Mouse (Mus musculus): ENCODE results near the gene Abcg4.
A peak's percentile ranks its signal among the peaks of the same experiment; 100 is the strongest.
"Not testable (repeated sequence)": the region's sequence is repeated elsewhere in the genome, so short reads cannot be mapped to it uniquely, and the experiment has no call there.

The Abcg4 gene

GRCm38 (mm10) chr9:44288076-44288958 lies at the start of gene Abcg4:
Gene Abcg4, minus strand, starts transcription at chr9:44288615.
- peak; percentile 90 for DNase-seq (ENCODE audit: extremely low read depth, low read depth)

GRCm38 (mm10) chr9:44337436-44338169 lies 49.2 kb upstream of the Abcg4 start:
- no peak for DNase-seq (ENCODE audit: extremely low read depth, low read depth)

GRCm38 (mm10) chr9:44336964-44337363 lies 48.5 kb upstream of the Abcg4 start:
- no peak for DNase-seq (ENCODE audit: extremely low read depth, low read depth)

- not testable (repeated sequence) for DNase-seq (ENCODE audit: extremely low read depth, low read depth)
These were observed 48.1 kb upstream of the Abcg4 start for GRCm38 (mm10) chr9:44336513-44336912.

GRCm38 (mm10) chr9:44336093-44336406 lies 47.6 kb upstream of the Abcg4 start:
- DNase-seq (ENCODE audit: extremely low read depth, low read depth) = no peak

GRCm38 (mm10) chr9:44335331-44336092 lies 47.1 kb upstream of the Abcg4 start:
- no peak for DNase-seq (ENCODE audit: extremely low read depth, low read depth)

- DNase-seq (ENCODE audit: extremely low read depth, low read depth) = peak; percentile 99
These were observed 46.2 kb upstream of the Abcg4 start, which contains the start of gene H2afx for GRCm38 (mm10) chr9:44334396-44335330. Gene H2afx, plus strand, starts transcription at chr9:44334694.

GRCm38 (mm10) chr9:44332918-44333638 lies 44.7 kb upstream of the Abcg4 start:
- DNase-seq (ENCODE audit: extremely low read depth, low read depth) = no peak

GRCm38 (mm10) chr9:44330736-44331135 lies 42.3 kb upstream of the Abcg4 start:
- no peak for DNase-seq (ENCODE audit: extremely low read depth, low read depth)

- DNase-seq (ENCODE audit: extremely low read depth, low read depth) = no peak
These were observed 39.5 kb upstream of the Abcg4 start for GRCm38 (mm10) chr9:44327926-44328325.

- no peak for DNase-seq (ENCODE audit: extremely low read depth, low read depth)
These were observed 38.8 kb upstream of the Abcg4 start for GRCm38 (mm10) chr9:44327064-44327711.

GRCm38 (mm10) chr9:44326371-44327063 lies 38.1 kb upstream of the Abcg4 start:
- DNase-seq (ENCODE audit: extremely low read depth, low read depth) = peak; percentile 84

- DNase-seq (ENCODE audit: extremely low read depth, low read depth) = no peak
These were observed 37.5 kb upstream of the Abcg4 start, which contains the start of gene Dpagt1 for GRCm38 (mm10) chr9:44325768-44326370. Gene Dpagt1, plus strand, starts transcription at chr9:44326019.

GRCm38 (mm10) chr9:44325032-44325767 lies 36.8 kb upstream of the Abcg4 start:
- DNase-seq (ENCODE audit: extremely low read depth, low read depth) = not testable (repeated sequence)

GRCm38 (mm10) chr9:44324147-44324546 lies 35.7 kb upstream of the Abcg4 start:
- no peak for DNase-seq (ENCODE audit: extremely low read depth, low read depth)

- not testable (repeated sequence) for DNase-seq (ENCODE audit: extremely low read depth, low read depth)
These were observed 35.2 kb upstream of the Abcg4 start for GRCm38 (mm10) chr9:44323656-44324055.

- DNase-seq (ENCODE audit: extremely low read depth, low read depth) = no peak
These were observed 32.4 kb upstream of the Abcg4 start for GRCm38 (mm10) chr9:44320799-44321133.
